Mouse (Mus musculus): ENCODE results near the gene Pex16.
A peak's percentile ranks its signal among the peaks of the same experiment; 100 is the strongest.

DNA sequence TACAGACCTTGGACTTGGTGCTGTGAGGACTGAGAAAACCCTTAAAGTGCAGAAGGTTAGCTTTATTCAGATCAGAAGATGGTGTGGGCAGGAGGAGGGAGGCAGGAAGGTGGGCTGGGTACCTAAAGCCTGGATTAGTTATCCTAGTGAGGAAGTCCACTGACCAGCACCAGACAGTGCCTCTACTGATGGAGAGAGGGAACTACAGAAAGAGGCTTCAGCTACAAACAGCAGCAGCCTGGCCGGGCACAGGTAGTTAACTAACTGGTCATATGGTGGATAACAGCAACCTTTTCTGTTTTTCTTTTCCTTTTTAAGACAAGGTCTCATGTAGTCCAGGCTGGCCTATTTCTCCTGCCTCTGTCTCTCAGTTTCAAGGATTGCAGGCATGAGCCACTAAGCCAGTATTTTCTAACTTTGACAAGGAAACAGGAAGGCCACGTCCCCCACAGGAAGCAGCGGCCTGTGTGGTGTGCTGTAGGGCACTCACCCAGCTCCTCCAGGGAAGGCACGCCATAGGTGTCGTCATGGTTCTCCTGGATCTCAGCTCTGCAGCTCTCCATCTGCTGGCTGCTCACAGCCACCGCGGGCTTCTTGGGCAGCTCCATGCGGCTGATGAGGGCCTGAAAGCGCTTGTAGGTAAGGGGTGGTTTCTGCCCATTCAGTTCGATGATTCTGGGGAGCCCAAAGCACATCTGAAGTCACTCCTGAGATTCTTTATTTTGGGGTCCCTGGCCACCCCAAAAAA lies 48.1 kb downstream of the Pex16 start:
- TF ChIP-seq POLR2A (IDR thresholded peaks at IDR 0.05; ENCODE audit: low read depth, low read length) (no peak), CTCF (IDR thresholded peaks at IDR 0.05; ENCODE audit: extremely low read depth, insufficient read length, insufficient replicate concordance, low read depth, low read length) (peak; percentile 35; the same call in 1 of the 2 replicates)

Data from small intestine, adult 2 months (tissue).